Mouse (Mus musculus) forebrain, embryonic 16.5 days (tissue): ENCODE measurements around the gene Slc29a2. TPM values are rescaled to one million over a fixed set of nuclear protein-coding genes. Genes with fewer than 3 reads are reported as not detected.

Experiments used
- ATAC-seq: fragments of 200-750 bp; cut with Nextera tagmentation; 2 replicates; pipeline ENCODE4 v1.8.0; 2017; ENCODE audit warnings: mild to moderate bottlenecking, moderate library complexity
- H3K27ac ChIP-seq: fragments of 300-500 bp; sonication (generic); 2 replicates; pipeline ENCODE4 v1.5.1; 2014; ENCODE audit warnings: low read length, control low read depth
- H3K27me3 ChIP-seq: fragments of 300-500 bp; sonication (generic); replicated peaks from 2 replicates; pipeline ENCODE4 v1.6.1; 2014; ENCODE audit warnings: low read length; ENCODE audit not compliant: control insufficient read depth, insufficient read depth
- H3K36me3 ChIP-seq: fragments of 300-500 bp; sonication (generic); 2 replicates; pipeline ENCODE4 v1.6.1; 2014; ENCODE audit not compliant: control insufficient read depth, insufficient read depth
- H3K4me1 ChIP-seq: fragments of 300-500 bp; sonication (generic); replicated peaks from 2 replicates; pipeline ENCODE4 v1.6.1; 2014; ENCODE audit warnings: low read length; ENCODE audit not compliant: control insufficient read depth, insufficient read depth
- H3K4me2 ChIP-seq: fragments of 300-500 bp; sonication (generic); 2 replicates; pipeline ENCODE4 v1.6.1; 2014; ENCODE audit warnings: mild to moderate bottlenecking, low read length, control low read depth
- H3K4me3 ChIP-seq: fragments of 300-500 bp; sonication (generic); replicated peaks from 2 replicates; pipeline ENCODE4 v1.5.1; 2014; ENCODE audit warnings: mild to moderate bottlenecking, low read length, control low read depth
- H3K9ac ChIP-seq: fragments of 300-500 bp; sonication (generic); replicated peaks from 2 replicates; pipeline ENCODE4 v1.6.1; 2014; ENCODE audit warnings: low read depth, low read length, control low read depth
- H3K9me3 ChIP-seq: fragments of 300-500 bp; sonication (generic); 2 replicates; pipeline ENCODE4 v1.6.1; 2016; ENCODE audit warnings: low read length; ENCODE audit not compliant: control insufficient read depth
- WGBS: fragments of 180-500 bp; shearing (Covaris S2); extraction: QIAGEN DNeasy Blood & Tissue Kit; methylation state at CpG from one replicate; pipeline ENCODE4 v1.1.7; 2014; 5-methylcytosine and 5-hydroxymethylcytosine counted together
- polyA plus RNA-seq: library from polyadenylated mRNA; unstranded; fragments of >200 nt; fragmentation: Nextera tagmentation; extraction: Ambion mirVana; gene quantifications from 2 replicates; pipeline ENCODE4 v1.2.1, GENCODE M21; 2015

Slc29a2 gene
- polyA plus RNA-seq, 1 experiment from 2014 or later, result 13.4 TPM

DNA sequence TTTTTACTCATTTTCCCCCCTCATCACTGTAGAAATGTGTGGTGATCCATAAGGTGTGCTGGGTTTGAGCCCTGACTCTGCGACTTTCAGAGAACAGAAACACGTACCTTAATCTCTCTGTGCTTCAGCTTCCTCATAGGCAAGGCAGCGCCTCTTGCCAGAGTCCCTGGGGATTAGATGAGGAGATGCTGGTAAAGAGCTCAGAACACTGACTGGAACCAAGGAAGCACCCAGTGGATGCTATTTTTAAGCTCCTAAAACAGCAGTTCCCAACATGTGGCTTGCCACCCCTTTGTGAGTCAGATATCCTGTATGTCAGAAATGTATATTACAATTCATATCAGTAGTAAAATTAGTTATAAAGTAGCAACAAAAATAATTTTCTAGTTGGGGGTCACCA is 5.5 kb upstream of the Slc29a2 start:
- Histone ChIP-seq H3K9ac (no peak overlapping the region), H3K4me1 (peaks cover 5% of the 10 kb centered on the region; the same call in 1 of the 2 replicates), H3K4me3 (no peak overlapping the region), H3K27ac (no peak overlapping the region), H3K36me3 (no peaks in the 10 kb centered on the region), H3K4me2 (no peak overlapping the region), H3K27me3 (no peaks in the 10 kb centered on the region), H3K9me3 (no peaks in the 10 kb centered on the region)
- WGBS, result 86% methylated on average over 3 of the region's 3 CpGs
- ATAC-seq, result no peak

DNA sequence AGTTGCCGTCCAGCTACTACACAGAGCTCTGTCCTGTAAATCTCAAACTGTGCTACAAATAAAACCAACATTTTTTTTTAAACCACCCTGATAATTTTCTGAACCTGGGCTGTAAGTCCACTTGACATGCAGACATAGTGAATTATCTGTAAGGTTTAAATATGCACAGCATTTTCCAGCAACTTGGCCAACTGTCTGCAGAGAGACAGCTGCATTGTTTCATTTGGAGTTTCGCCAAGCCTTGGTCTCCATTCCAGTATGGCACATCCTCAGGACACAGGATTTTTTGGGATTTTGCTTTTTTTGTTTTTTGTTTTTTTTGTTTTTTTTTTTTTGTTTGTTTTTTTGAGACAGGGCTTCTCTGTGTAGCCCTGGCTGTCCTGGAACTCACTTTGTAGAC is 2.2 kb upstream of the Slc29a2 start:
- no peak overlapping the region for H3K9ac ChIP-seq
- H3K9me3 ChIP-seq, result no peaks in the 10 kb centered on the region
- H3K36me3 ChIP-seq, result no peaks in the 10 kb centered on the region
- H3K27ac ChIP-seq, result no peak overlapping the region
- peaks cover 5% of the 10 kb centered on the region for H3K4me1 ChIP-seq
- ATAC-seq, result no peak
- H3K4me2 ChIP-seq, result no peak overlapping the region
- WGBS, result 81% methylated on average over 2 of the region's 2 CpGs
- H3K27me3 ChIP-seq, result no peaks in the 10 kb centered on the region
- no peak overlapping the region for H3K4me3 ChIP-seq

DNA sequence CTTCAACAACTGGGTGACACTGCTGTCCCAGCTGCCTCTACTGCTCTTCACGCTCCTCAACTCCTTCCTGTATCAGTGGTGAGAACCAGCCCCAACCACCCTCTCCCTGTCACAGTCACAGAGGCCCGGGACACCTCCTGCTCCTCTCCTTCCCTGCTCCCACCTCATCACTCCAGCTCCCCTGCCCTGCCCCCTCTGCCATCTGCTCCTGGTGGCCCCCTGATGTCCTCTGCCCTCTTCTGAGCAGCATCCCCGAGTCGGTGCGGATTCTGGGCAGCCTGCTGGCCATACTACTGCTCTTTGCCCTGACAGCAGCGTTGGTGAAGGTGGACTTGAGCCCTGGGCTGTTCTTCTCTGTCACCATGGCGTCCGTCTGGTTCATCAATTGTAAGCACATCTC is 2.5 kb downstream of the Slc29a2 start:
- H3K9ac ChIP-seq, result no peak overlapping the region
- H3K27me3 ChIP-seq, result no peaks in the 10 kb centered on the region
- H3K4me1 ChIP-seq, result peaks cover 4% of the 10 kb centered on the region
- no peak overlapping the region for H3K27ac ChIP-seq
- no peak overlapping the region for H3K4me3 ChIP-seq
- no peak overlapping the region for H3K4me2 ChIP-seq
- 94% methylated on average over 8 of the region's 8 CpGs for WGBS
- no peaks in the 10 kb centered on the region for H3K9me3 ChIP-seq
- peaks cover 8% of the 10 kb centered on the region for H3K36me3 ChIP-seq
- ATAC-seq, result no peak

DNA sequence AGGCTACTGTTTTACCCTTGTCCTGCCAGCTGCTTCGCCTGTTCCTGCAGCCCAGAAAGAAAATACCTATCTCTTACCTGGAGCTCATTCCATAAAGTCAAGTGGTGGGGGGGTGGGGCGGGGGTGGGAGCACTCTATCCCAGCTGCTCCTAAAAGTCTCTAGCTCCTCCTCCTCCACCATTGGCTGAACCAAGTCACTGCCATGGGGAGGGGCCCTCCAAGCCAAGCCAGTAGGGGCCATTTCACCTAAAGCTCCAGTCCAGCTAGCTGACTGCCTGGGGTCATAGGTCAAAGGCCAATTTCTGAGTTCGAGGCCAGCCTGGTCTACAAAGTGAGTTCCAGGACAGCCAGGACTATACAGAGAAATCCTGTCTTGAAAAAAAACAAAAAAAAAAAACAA is 9.0 kb downstream of the Slc29a2 start:
- no peak for ATAC-seq
- Histone ChIP-seq H3K27me3 (no peaks in the 10 kb centered on the region), H3K9ac (no peak overlapping the region), H3K27ac (no peak overlapping the region), H3K9me3 (no peaks in the 10 kb centered on the region), H3K4me2 (no peak overlapping the region), H3K4me1 (peaks cover 2% of the 10 kb centered on the region), H3K36me3 (peaks cover 3% of the 10 kb centered on the region; the same call in 1 of the 2 replicates), H3K4me3 (no peak overlapping the region)
- 80% methylated on average over 3 of the region's 3 CpGs for WGBS

DNA sequence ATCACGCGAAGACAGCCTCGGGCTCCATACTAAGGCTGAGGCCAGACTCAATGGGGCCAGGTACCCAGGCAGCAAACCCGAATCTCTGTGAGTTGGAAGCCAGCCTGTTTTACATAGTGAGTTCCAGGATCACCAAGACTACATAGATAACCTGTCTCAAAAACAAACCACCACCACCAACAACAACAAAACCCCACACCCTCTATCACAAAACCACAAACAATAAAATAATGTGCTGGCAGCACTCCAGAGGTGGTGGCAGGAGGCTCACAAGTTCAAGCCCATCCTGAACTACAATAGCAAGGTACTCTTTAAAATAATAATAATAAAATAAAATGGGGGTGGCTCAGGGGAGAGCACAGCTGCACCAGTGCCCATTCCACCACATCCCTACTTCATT is 12.9 kb downstream of the Slc29a2 start:
- Histone ChIP-seq H3K36me3 (no peaks in the 10 kb centered on the region), H3K9ac (no peak overlapping the region), H3K4me2 (no peak overlapping the region), H3K9me3 (no peaks in the 10 kb centered on the region), H3K27ac (no peak overlapping the region), H3K4me3 (no peak overlapping the region), H3K27me3 (no peaks in the 10 kb centered on the region), H3K4me1 (peaks cover 23% of the 10 kb centered on the region)
- 76% methylated on average over 4 of the region's 4 CpGs for WGBS
- ATAC-seq, result no peak

DNA sequence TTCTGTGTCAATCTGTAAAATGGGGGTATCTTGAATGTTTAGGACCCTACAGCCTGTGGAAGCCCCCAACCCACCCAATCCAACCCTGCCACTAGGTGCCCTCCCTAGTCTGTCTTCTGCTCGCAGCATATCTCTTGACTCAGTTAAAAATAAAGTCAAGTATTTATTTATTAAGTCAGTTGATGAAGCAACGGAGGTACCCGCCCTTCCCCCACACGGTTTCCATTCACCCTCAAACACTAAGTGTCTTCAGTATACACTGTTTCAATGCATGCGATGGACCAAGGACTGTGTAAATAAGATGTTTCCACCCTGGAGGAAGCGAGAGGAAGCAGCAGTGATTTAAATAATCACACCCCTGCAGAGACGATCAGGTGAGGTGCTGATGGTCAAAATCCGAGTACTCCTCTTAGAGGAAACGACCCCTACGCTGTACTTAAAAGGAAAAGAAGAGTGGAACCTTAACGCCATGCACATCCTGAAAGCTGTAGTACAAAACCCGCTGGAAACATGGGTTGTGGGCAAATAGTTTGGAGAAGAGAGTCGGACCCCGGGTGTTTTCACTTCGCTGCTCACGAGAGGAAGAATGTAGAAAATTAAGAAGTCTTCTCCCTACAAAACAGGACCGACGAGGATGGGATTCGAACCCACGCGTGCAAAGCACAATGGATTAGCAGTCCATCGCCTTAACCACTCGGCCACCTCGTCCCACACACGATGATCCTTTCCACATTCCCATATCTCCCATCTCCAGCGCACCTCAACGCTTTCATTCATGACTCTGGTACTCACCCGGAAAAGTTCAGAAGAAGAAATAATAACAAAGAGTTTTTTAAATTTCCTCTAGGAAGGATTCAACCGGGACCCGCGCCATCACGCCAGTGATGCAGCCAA is 14.3 kb downstream of the Slc29a2 start:
- peak; percentile 56 for ATAC-seq
- Histone ChIP-seq H3K27me3 (no peaks in the 10 kb centered on the region), H3K4me2 (peak overlapping the region; percentile 83), H3K27ac (peak overlapping the region; percentile 77), H3K9ac (peak overlapping the region; percentile 85), H3K9me3 (no peaks in the 10 kb centered on the region), H3K4me3 (peak overlapping the region; percentile 84), H3K36me3 (no peaks in the 10 kb centered on the region), H3K4me1 (peaks cover 36% of the 10 kb centered on the region)
- WGBS, result 4% methylated on average over 32 of the region's 32 CpGs

DNA sequence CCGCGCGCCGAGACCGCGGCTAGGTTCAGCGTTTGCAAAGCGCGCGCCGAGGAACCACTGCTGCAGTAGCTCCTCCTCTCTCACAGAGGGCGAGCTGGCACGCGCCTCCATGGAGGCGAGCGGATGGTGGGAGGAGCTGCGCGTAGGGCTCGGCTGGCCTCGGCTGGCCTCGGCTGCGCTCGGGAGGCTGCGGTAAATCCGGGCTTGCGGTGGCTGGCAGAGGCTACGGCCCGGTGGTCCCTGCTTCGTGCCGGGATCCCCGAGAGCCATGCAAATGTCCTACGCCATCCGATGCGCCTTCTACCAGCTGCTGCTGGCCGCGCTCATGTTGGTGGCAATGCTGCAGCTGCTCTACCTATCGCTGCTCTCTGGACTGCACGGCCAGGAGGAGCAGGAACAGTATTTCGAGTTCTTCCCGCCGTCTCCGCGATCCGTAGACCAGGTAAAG is 15.1 kb downstream of the Slc29a2 start, which contains the start of the genes B4gat1 and AC124502.3:
Gene B4gat1, plus strand, starts transcription at position 118 of the 448 bp plus-strand sequence.
Gene AC124502.3, plus strand, starts transcription at position 183 of the 448 bp plus-strand sequence.
- Histone ChIP-seq H3K9me3 (no peaks in the 10 kb centered on the region), H3K4me2 (peak within 1 kb of the TSS; percentile 83), H3K4me3 (peak within 1 kb of the TSS; percentile 84), H3K27me3 (no peaks in the 10 kb centered on the region), H3K27ac (peak within 1 kb of the TSS; percentile 77), H3K36me3 (0 out of 2 replicates have a peak, but pooled peaks cover 2% of the 10 kb centered on the region), H3K9ac (peak within 1 kb of the TSS; percentile 85), H3K4me1 (peaks cover 36% of the 10 kb centered on the region)
- ATAC-seq, result peak; percentile 95
- WGBS, result under 1% methylated on average over 41 of the region's 44 CpGs

DNA sequence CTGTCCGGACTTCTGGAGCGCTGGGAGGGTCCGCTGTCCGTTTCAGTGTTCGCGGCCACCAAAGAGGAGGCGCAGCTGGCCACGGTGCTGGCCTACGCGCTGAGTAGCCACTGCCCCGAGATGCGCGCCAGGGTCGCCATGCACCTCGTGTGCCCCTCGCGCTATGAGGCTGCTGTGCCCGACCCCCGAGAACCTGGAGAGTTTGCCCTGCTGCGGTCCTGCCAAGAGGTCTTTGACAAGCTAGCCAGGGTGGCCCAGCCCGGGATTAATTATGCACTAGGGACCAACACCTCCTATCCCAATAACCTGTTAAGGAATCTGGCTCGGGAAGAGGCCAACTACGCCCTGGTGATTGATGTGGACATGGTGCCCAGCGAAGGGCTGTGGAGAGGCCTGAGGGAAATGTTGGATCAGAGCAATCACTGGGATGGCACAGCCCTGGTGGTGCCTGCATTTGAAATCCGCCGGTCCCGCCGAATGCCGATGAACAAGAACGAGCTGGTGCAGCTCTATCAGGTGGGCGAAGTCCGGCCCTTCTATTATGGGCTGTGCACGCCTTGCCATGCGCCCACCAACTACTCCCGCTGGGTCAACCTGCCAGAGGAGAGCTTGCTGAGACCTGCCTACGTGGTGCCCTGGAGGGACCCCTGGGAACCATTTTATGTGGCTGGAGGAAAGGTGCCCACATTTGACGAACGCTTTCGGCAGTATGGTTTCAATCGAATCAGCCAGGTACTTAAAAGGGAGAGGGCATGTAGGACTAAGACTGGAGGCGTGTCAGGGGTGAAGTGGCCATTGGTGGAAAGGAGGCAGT is 15.8 kb downstream of the Slc29a2 start:
- H3K9me3 ChIP-seq, result no peaks in the 10 kb centered on the region
- peak overlapping the region; percentile 83 for H3K4me2 ChIP-seq
- WGBS, result 9% methylated on average over 41 of the region's 41 CpGs
- 0 out of 2 replicates have a peak, but pooled peaks cover 2% of the 10 kb centered on the region for H3K36me3 ChIP-seq
- H3K9ac ChIP-seq, result peak overlapping the region; percentile 85
- peak overlapping the region; percentile 84 for H3K4me3 ChIP-seq
- peaks cover 36% of the 10 kb centered on the region for H3K4me1 ChIP-seq
- H3K27ac ChIP-seq, result peak overlapping the region; percentile 77; the same call in 1 of the 2 replicates
- no peaks in the 10 kb centered on the region for H3K27me3 ChIP-seq
- peak; percentile 5; the same call in 1 of the 2 replicates for ATAC-seq
